ENCODE assay signal across 14 mouse cellular contexts in genomic region chr16:78560063-78560462, GRCm38 (mm10). TPM values are rescaled to one million over a fixed set of nuclear protein-coding genes. Genes with fewer than 3 reads are reported as not detected.
DNase-seq lines count a peak whose midpoint lies in the region; ATAC-seq and TF ChIP-seq lines count a peak whose summit lies in the region.
"Had no signal": no experiment of that assay in that cellular context is flagged by ENCODE, and none has a peak within 500 bp of the region (broad histone marks: within the 10 kb centered on the region; RNA-seq: fewer than 3 reads in every experiment).

No protein-coding gene starts in this region.

- TF ChIP-seq CTCF in CH12.LX (conservative IDR thresholded peaks at IDR 0.05 in 1 of 2, IDR thresholded peaks at IDR 0.05 in 1 of 2; ENCODE audit: low read depth in 2 of 2, low read length in 2 of 2) = no peak

- DNase-seq in heart, adult 11 months = peak; percentile 79
- no peak for DNase-seq in heart, adult 9 months (ENCODE audit: low spot score in 2 of 2)
- DNase-seq in CH12.LX (ENCODE audit: extremely low read depth) = peak; percentile 90
- DNase-seq in thymus, adult 18-20 months = peak; percentile 56 to 70
- no peak for DNase-seq in kidney, adult 18-20 months
- DNase-seq in cerebellum, adult 9-10 months = no peak
- DNase-seq: adrenal gland, postnatal 14 days; cerebellum, adult 11 months; lung, postnatal 4 days had no signal

- no peak overlapping the region for H3K4me2 ChIP-seq in CH12.LX (ENCODE audit: insufficient read depth, low read depth, poor library complexity, severe bottlenecking)
- peak overlapping the region; percentile 10; the same call in 1 of the 2 replicates for H3K4me2 ChIP-seq in liver, embryonic 15.5 days
- H3K4me2 ChIP-seq in midbrain, embryonic 16.5 days (ENCODE audit: low read length) = no peak overlapping the region
- H3K4me2 ChIP-seq: forebrain, embryonic 12.5 days; hindbrain, embryonic 14.5 days had no signal

- peaks cover 46 to 79% of the 10 kb centered on the region in 2 experiments for H3K36me3 ChIP-seq in CH12.LX (replicated peaks in 1 of 2; ENCODE audit: control insufficient read depth in 1 of 2, insufficient read depth in 1 of 2, low read length in 1 of 2)
- 0 out of 2 replicates have a peak, but pooled peaks cover 3% of the 10 kb centered on the region for H3K36me3 ChIP-seq in liver, embryonic 15.5 days (replicated peaks)
- H3K36me3 ChIP-seq in midbrain, embryonic 16.5 days (ENCODE audit: control insufficient read depth, insufficient read depth, low read length) = peaks cover 24% of the 10 kb centered on the region

- peaks cover 17 to 80% of the 10 kb centered on the region in 2 experiments for H3K4me1 ChIP-seq in CH12.LX (ENCODE audit: control insufficient read depth in 1 of 2, insufficient read depth in 2 of 2)
- peaks cover 30% of the 10 kb centered on the region for H3K4me1 ChIP-seq in liver, embryonic 15.5 days (replicated peaks)
- H3K4me1 ChIP-seq in midbrain, embryonic 16.5 days (ENCODE audit: control insufficient read depth, insufficient read depth, low read length) = no peaks in the 10 kb centered on the region
- H3K4me1 ChIP-seq: forebrain, embryonic 12.5 days had no signal

- no peak for TF ChIP-seq RAD21 in CH12.LX (IDR thresholded peaks at IDR 0.05; ENCODE audit: low read depth, low read length)

- peak overlapping the region; percentile 33 for H3K27ac ChIP-seq in CH12.LX (ENCODE audit: insufficient read depth, low read depth)
- H3K27ac ChIP-seq in liver, embryonic 15.5 days (replicated peaks) = no peak overlapping the region
- H3K27ac ChIP-seq in midbrain, embryonic 16.5 days (ENCODE audit: low read length) = no peak overlapping the region
- H3K27ac ChIP-seq: forebrain, embryonic 12.5 days; hindbrain, embryonic 14.5 days; limb, embryonic 10.5 days had no signal

- H3K4me3 ChIP-seq in CH12.LX (replicated peaks in 1 of 3; ENCODE audit: low read depth in 2 of 3, low read length in 2 of 3, poor library complexity in 1 of 3) = peak overlapping the region in 1 of 3 experiments; percentile 43
- H3K4me3 ChIP-seq in liver, embryonic 15.5 days (replicated peaks) = no peak overlapping the region
- H3K4me3 ChIP-seq in midbrain, embryonic 16.5 days (ENCODE audit: low read depth, low read length) = no peak overlapping the region
- H3K4me3 ChIP-seq: forebrain, embryonic 12.5 days; limb, embryonic 10.5 days had no signal

- 73% methylated on average over 15 of the region's 15 CpGs for WGBS in liver, embryonic 15.5 days (ENCODE audit: insufficient replicate concordance)
- 93% methylated on average over 15 of the region's 15 CpGs for WGBS in midbrain, embryonic 16.5 days

- H3K9ac ChIP-seq in CH12.LX (ENCODE audit: insufficient read depth, low read depth) = no peak overlapping the region
- H3K9ac ChIP-seq in liver, embryonic 15.5 days = no peak overlapping the region
- no peak overlapping the region for H3K9ac ChIP-seq in midbrain, embryonic 16.5 days (ENCODE audit: low read depth, low read length)
- H3K9ac ChIP-seq: forebrain, embryonic 12.5 days; hindbrain, embryonic 14.5 days had no signal

- H3K9me3 ChIP-seq in CH12.LX (replicated peaks; ENCODE audit: low read length) = peaks cover 13% of the 10 kb centered on the region
- H3K9me3 ChIP-seq in liver, embryonic 15.5 days (replicated peaks) = no peaks in the 10 kb centered on the region
- H3K9me3 ChIP-seq in midbrain, embryonic 16.5 days (replicated peaks; ENCODE audit: control insufficient read depth, low read length, poor library complexity, severe bottlenecking) = 0 out of 2 replicates have a peak, but pooled peaks cover 2% of the 10 kb centered on the region
- H3K9me3 ChIP-seq: forebrain, embryonic 12.5 days; limb, embryonic 10.5 days had no signal

- H3K27me3 ChIP-seq in CH12.LX (replicated peaks) = no peaks in the 10 kb centered on the region
- H3K27me3 ChIP-seq in liver, embryonic 15.5 days = no peaks in the 10 kb centered on the region
- no peaks in the 10 kb centered on the region for H3K27me3 ChIP-seq in midbrain, embryonic 16.5 days (ENCODE audit: control insufficient read depth, insufficient read depth, low read depth, low read length)
- H3K27me3 ChIP-seq: forebrain, embryonic 12.5 days had no signal

- peaks cover 16% of the 10 kb centered on the region for H3K79me2 ChIP-seq in CH12.LX (replicated peaks; ENCODE audit: control insufficient read depth, extremely low read depth, insufficient read depth, poor library complexity, severe bottlenecking)

- peak; percentile 48 for TF ChIP-seq POLR2A in CH12.LX (IDR thresholded peaks at IDR 0.05; ENCODE audit: low read depth, low read length)

- in situ Hi-C loops in CH12.LX (cut with MboI; ENCODE audit: low pct_ligation_motif_present, low pct_unique_long_range_greater_than_20kb, low sequenced_read_pairs) = no loop called here

- ATAC-seq in liver, embryonic 15.5 days (ENCODE audit: insufficient read depth) = no peak
- ATAC-seq in midbrain, embryonic 16.5 days = no peak

- TF ChIP-seq EP300 in CH12.LX (IDR thresholded peaks at IDR 0.05; ENCODE audit: low read length) = no peak

- dilution Hi-C loops in CH12.LX (cut with MboI; ENCODE audit: extremely low pct_ligation_motif_present, extremely low pct_unique_long_range_greater_than_20kb, low sequenced_read_pairs) = no loop called here

TF ChIP-seq in CH12.LX, 34 proteins besides CTCF, POLR2A, EP300 and RAD21:
- TF ChIP-seq TCF12 (IDR thresholded peaks at IDR 0.05; ENCODE audit: low read depth, low read length) (peak; percentile 54; the same call in 1 of the 2 replicates), ZMIZ1 (IDR thresholded peaks at IDR 0.05; ENCODE audit: low read depth, low read length) (no peak), CHD1 (IDR thresholded peaks at IDR 0.05; ENCODE audit: low read depth, low read length) (no peak), HCFC1 (IDR thresholded peaks at IDR 0.05; ENCODE audit: low read depth, low read length) (peak; percentile 72), JUN (IDR thresholded peaks at IDR 0.05; ENCODE audit: insufficient read depth, low read depth, low read length) (0 out of 2 replicates have a peak, but pooled peaks have one; percentile 6), MAZ (IDR thresholded peaks at IDR 0.05; ENCODE audit: low read depth, low read length) (no peak), MXI1 (IDR thresholded peaks at IDR 0.05; ENCODE audit: low read depth, low read length) (no peak), BHLHE40 (IDR thresholded peaks at IDR 0.05; ENCODE audit: low read depth, low read length) (peak; percentile 68), NELFE (IDR thresholded peaks at IDR 0.05; ENCODE audit: low read depth, low read length) (no peak), TBP (conservative IDR thresholded peaks at IDR 0.05; ENCODE audit: low read depth, low read length) (0 out of 2 replicates have a peak, but pooled peaks have one; percentile 38), ZNF384 (IDR thresholded peaks at IDR 0.05; ENCODE audit: low read depth, low read length) (no peak), MEF2A (IDR thresholded peaks at IDR 0.05; ENCODE audit: borderline replicate concordance, low read depth, low read length) (no peak), JUND (conservative IDR thresholded peaks at IDR 0.05; ENCODE audit: low read depth, low read length) (0 out of 2 replicates have a peak, but pooled peaks have one; percentile 13), ELF1 (IDR thresholded peaks at IDR 0.05; ENCODE audit: low read depth, low read length) (peak; percentile 74), USF1 (IDR thresholded peaks at IDR 0.05; ENCODE audit: low read depth, low read length) (no peak), ETS1 (conservative IDR thresholded peaks at IDR 0.05; ENCODE audit: low read depth, low read length) (peak; percentile 57; the same call in 1 of the 2 replicates)

RNA-seq across cellular contexts. Expression of gene D16Ertd472e, which starts 16.4 kb away (rescaled TPM):
- 40.6 and 42.9 TPM in 2 replicates for total RNA-seq in CH12.LX (2012; rRNA removed)
- total RNA-seq in CH12.LX (2014; rRNA removed) = 77.5 and 94.4 TPM in 2 replicates
- polyA plus RNA-seq in CH12.LX (2012; ENCODE audit: insufficient read length, low read depth) = 65.4 and 67.3 TPM in 2 replicates
- 3.5 and 4.0 TPM in 2 replicates for polyA plus RNA-seq in liver, embryonic 15.5 days (2015; fragmentation: Nextera tagmentation; extraction: Ambion mirVana)
- polyA plus RNA-seq in midbrain, embryonic 16.5 days (2015; fragmentation: Nextera tagmentation; extraction: Ambion mirVana) = 6.5 and 8.4 TPM in 2 replicates

Comparison
In these comparisons a context has a peak if more than half of its experiments do, and no peak if none do; other contexts are left out.
1. DNase-seq: peak in heart, adult 11 months (single experiment), CH12.LX (single experiment) and thymus, adult 18-20 months (2 of 2); none in heart, adult 9 months (0 of 2), kidney, adult 18-20 months (single experiment) and cerebellum, adult 9-10 months (single experiment).